Mouse (Mus musculus) myocyte (in vitro differentiated cells): ENCODE measurements around the gene Nol7. TPM values are rescaled to one million over a fixed set of nuclear protein-coding genes. Genes with fewer than 3 reads are reported as not detected.

Experiments
- H3K27me3 ChIP-seq: one replicate; pipeline ENCODE4 v1.6.1; 2011; ENCODE audit not compliant: control insufficient read depth, insufficient read depth, insufficient read length
- H3K36me3 ChIP-seq: one replicate; pipeline ENCODE4 v1.6.1; 2011; ENCODE audit not compliant: control insufficient read depth, insufficient read depth
- H3K4me2 ChIP-seq: one replicate; pipeline ENCODE4 v1.6.1; 2011; ENCODE audit warnings: low read depth, control low read depth
- H3K4me3 ChIP-seq: one replicate; pipeline ENCODE4 v1.5.1; 2011; ENCODE audit warnings: mild to moderate bottlenecking, control low read depth, moderate library complexity
- H3K79me2 ChIP-seq: one replicate; pipeline ENCODE4 v1.6.1; 2011; ENCODE audit not compliant: control insufficient read depth, insufficient read depth
- H3ac ChIP-seq: one replicate; pipeline ENCODE4 v1.6.1; 2011; ENCODE audit not compliant: control insufficient read depth, insufficient read length
- CEBPB ChIP-seq: IDR thresholded peaks from 2 replicates; pipeline ENCODE4 v1.6.1; 2011; ENCODE audit warnings: mild to moderate bottlenecking, moderate library complexity; ENCODE audit not compliant: poor library complexity, insufficient read depth, severe bottlenecking
- E2F4 ChIP-seq: IDR thresholded peaks from one replicate; pipeline ENCODE4 v1.6.1; 2011; ENCODE audit warnings: mild to moderate bottlenecking, control low read depth, moderate library complexity; ENCODE audit not compliant: insufficient read depth
- MAX ChIP-seq: IDR thresholded peaks from one replicate; pipeline ENCODE4 v1.6.1; 2011; ENCODE audit warnings: low read depth, mild to moderate bottlenecking, control low read depth
- MYOD1 ChIP-seq, 3 experiments: IDR thresholded peaks; one replicate each; pipeline ENCODE4 v1.6.1; 2011; ENCODE audit warnings: control low read depth in 2 of 3, low read depth in 2 of 3, mild to moderate bottlenecking in 2 of 3, moderate library complexity in 1 of 3; ENCODE audit not compliant: insufficient read length in 2 of 3, control insufficient read depth in 1 of 3
- MYOG ChIP-seq, 3 experiments: IDR thresholded peaks; one replicate each; pipeline ENCODE4 v1.6.1; 2011; ENCODE audit warnings: control low read depth in 2 of 3, low read depth in 2 of 3, mild to moderate bottlenecking in 2 of 3; ENCODE audit not compliant: insufficient read length in 2 of 3, control insufficient read depth in 1 of 3, insufficient read depth in 1 of 3
- POLR2A ChIP-seq: IDR thresholded peaks from one replicate; pipeline ENCODE4 v1.6.1; 2011; ENCODE audit warnings: low read depth, mild to moderate bottlenecking, control low read depth, moderate library complexity; ENCODE audit not compliant: insufficient read length
- POLR2AphosphoS2 ChIP-seq: IDR thresholded peaks from one replicate; pipeline ENCODE4 v1.6.1; 2011; ENCODE audit warnings: low read depth, control low read depth; ENCODE audit not compliant: insufficient read length
- REST ChIP-seq: IDR thresholded peaks from one replicate; pipeline ENCODE4 v1.6.1; 2011; ENCODE audit warnings: mild to moderate bottlenecking, control low read depth, moderate library complexity; ENCODE audit not compliant: insufficient read depth, insufficient read length
- SRF ChIP-seq: IDR thresholded peaks from one replicate; pipeline ENCODE4 v1.6.1; 2011; ENCODE audit warnings: low read depth; ENCODE audit not compliant: control insufficient read depth, insufficient read length
- TCF12 ChIP-seq: IDR thresholded peaks from one replicate; pipeline ENCODE4 v1.6.1; 2011; ENCODE audit warnings: mild to moderate bottlenecking, control low read depth; ENCODE audit not compliant: poor library complexity, insufficient read depth, severe bottlenecking
- TCF3 ChIP-seq: IDR thresholded peaks from one replicate; pipeline ENCODE4 v1.6.1; 2011; ENCODE audit warnings: low read depth, control low read depth; ENCODE audit not compliant: insufficient read length
- USF1 ChIP-seq: IDR thresholded peaks from one replicate; pipeline ENCODE4 v1.6.1; 2011; ENCODE audit warnings: low read depth, mild to moderate bottlenecking, control low read depth, moderate library complexity
- polyA plus RNA-seq: library from polyadenylated mRNA; unstranded; fragments of >200 nt; fragmentation: generic; extraction: Trizol; gene quantifications from one replicate; pipeline ENCODE4 v1.2.1, GENCODE M21; 2012; ENCODE audit warnings: missing spikeins

Nol7 gene
- polyA plus RNA-seq, 1 experiment = 87.8 TPM

DNA sequence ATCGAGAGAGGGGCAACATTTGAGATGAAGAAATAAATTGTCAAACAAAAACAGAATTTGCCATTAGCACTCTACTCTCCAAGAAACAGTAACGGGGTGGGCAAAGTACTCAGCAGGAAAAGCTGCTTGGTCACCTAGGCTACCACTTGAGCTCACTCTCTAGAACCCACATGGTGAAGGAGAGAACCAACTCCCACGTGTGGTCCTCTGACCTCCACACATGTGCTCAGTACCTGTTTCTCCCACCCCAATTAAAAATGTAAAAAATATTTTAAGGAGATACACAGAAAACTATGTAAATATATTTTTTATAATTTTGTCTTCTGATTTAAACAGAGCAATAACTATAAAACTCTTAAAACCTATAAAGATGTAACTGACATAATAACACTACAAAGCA, 49.5 kb downstream of the Nol7 start:
- no peaks in the 10 kb centered on the region for H3K36me3 ChIP-seq
- H3K27me3 ChIP-seq = no peaks in the 10 kb centered on the region
- TF ChIP-seq USF1 (no peak), REST (no peak), CEBPB (no peak), MAX (no peak), POLR2A (no peak), E2F4 (no peak), SRF (no peak), MYOG (IDR thresholded peaks at IDR 0.05; ENCODE audit: control insufficient read depth in 1 of 3, insufficient read depth in 1 of 3, insufficient read length in 2 of 3, low read depth in 2 of 3) (no peak), TCF3 (no peak), TCF12 (no peak), MYOD1 (IDR thresholded peaks at IDR 0.05; ENCODE audit: control insufficient read depth in 1 of 3, insufficient read length in 2 of 3, low read depth in 2 of 3) (no peak), POLR2AphosphoS2 (no peak)
- H3K4me3 ChIP-seq = no peak overlapping the region
- H3K79me2 ChIP-seq = peaks cover 94% of the 10 kb centered on the region
- H3K4me2 ChIP-seq = no peak overlapping the region
- no peak overlapping the region for H3ac ChIP-seq

DNA sequence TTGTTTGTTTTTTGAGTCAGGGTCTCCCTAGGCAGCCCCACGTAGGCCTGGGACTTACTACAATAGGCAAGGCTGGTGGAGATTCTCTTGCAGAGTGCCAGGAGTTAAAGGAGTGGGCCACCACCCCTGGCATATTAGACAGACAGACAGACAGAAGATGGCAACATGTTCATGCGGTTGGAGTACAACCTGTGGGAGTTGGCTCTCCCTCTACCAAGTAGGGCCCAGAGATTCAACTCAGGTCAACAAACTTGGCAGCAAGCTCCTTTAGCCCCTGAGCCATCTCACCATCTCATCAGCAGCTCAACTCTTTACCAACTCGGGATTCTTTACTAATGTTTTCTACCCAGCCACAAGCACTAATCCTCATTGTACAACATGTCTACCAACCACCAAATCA, 52.5 kb downstream of the Nol7 start:
- Histone ChIP-seq H3K4me3 (no peak overlapping the region), H3K4me2 (no peak overlapping the region), H3K27me3 (no peaks in the 10 kb centered on the region), H3K79me2 (peaks cover 96% of the 10 kb centered on the region), H3K36me3 (no peaks in the 10 kb centered on the region), H3ac (no peak overlapping the region)
- TF ChIP-seq CEBPB (no peak), E2F4 (no peak), POLR2A (no peak), MAX (no peak), POLR2AphosphoS2 (no peak), MYOG (IDR thresholded peaks at IDR 0.05; ENCODE audit: control insufficient read depth in 1 of 3, insufficient read depth in 1 of 3, insufficient read length in 2 of 3, low read depth in 2 of 3) (no peak), REST (no peak), TCF12 (no peak), MYOD1 (IDR thresholded peaks at IDR 0.05; ENCODE audit: control insufficient read depth in 1 of 3, insufficient read length in 2 of 3, low read depth in 2 of 3) (no peak), TCF3 (no peak), SRF (no peak), USF1 (no peak)

GRCm38 (mm10) chr13:43452177-43452576, 54.0 kb downstream of the Nol7 start:
- Histone ChIP-seq H3K27me3 (no peaks in the 10 kb centered on the region), H3K4me2 (no peak overlapping the region), H3K4me3 (no peak overlapping the region), H3ac (no peak overlapping the region), H3K36me3 (no peaks in the 10 kb centered on the region), H3K79me2 (peaks cover 97% of the 10 kb centered on the region)
- no peak for TF ChIP-seq POLR2A
- no peak for TF ChIP-seq POLR2AphosphoS2
- TF ChIP-seq E2F4 = no peak
- no peak for TF ChIP-seq CEBPB
- TF ChIP-seq MAX = no peak
- TF ChIP-seq TCF12 = no peak
- no peak for TF ChIP-seq MYOD1 (IDR thresholded peaks at IDR 0.05; ENCODE audit: control insufficient read depth in 1 of 3, insufficient read length in 2 of 3, low read depth in 2 of 3)
- no peak for TF ChIP-seq MYOG (IDR thresholded peaks at IDR 0.05; ENCODE audit: control insufficient read depth in 1 of 3, insufficient read depth in 1 of 3, insufficient read length in 2 of 3, low read depth in 2 of 3)
- no peak for TF ChIP-seq TCF3
- TF ChIP-seq SRF = no peak
- TF ChIP-seq REST = no peak
- no peak for TF ChIP-seq USF1

DNA sequence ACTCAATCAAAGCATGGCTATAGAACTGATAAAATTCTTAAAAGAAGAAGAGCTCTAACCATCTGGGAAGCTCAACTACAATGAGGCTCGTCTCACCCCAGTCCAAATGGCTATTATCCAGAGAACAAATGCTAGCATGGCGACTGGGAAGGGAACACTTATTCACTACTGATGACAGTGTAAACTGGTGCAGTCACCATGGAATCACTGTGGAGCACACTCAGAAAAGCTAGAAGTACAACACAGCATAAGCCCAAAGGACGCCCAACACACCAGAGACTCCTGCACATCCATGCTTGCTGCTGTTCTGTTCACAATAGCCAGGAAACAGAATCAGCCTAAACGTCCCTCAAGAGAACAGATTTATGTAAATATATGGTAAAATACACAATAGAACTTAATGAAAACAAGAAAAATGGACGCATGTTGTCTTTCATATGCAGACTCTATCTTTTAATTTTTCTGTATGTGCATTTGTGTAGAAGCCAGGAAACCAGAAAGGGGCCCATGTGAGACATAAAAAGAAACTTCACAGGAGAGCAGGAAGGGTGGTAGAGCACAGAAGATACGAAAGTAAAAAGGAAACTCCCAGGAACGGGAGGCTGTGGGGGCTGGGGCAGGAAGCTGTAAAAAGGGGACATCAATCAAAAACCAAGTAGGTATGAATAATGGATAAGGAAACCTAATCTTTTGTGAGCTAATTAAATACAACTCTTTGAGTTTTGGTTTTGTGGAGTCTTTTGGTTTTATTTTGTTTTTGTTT, 54.8 kb downstream of the Nol7 start:
- TF ChIP-seq E2F4 (no peak), MYOG (IDR thresholded peaks at IDR 0.05; ENCODE audit: control insufficient read depth in 1 of 3, insufficient read depth in 1 of 3, insufficient read length in 2 of 3, low read depth in 2 of 3) (no peak), POLR2AphosphoS2 (no peak), POLR2A (no peak), TCF3 (no peak), CEBPB (no peak), REST (no peak), MYOD1 (IDR thresholded peaks at IDR 0.05; ENCODE audit: control insufficient read depth in 1 of 3, insufficient read length in 2 of 3, low read depth in 2 of 3) (no peak), MAX (no peak), TCF12 (no peak)

More for the DNA sequence above, 54.8 kb downstream of the Nol7 start:
- no peaks in the 10 kb centered on the region for H3K36me3 ChIP-seq
- H3K4me2 ChIP-seq = no peak overlapping the region
- peaks cover 99% of the 10 kb centered on the region for H3K79me2 ChIP-seq
- H3K27me3 ChIP-seq = no peaks in the 10 kb centered on the region
- H3K4me3 ChIP-seq = no peak overlapping the region
- no peak overlapping the region for H3ac ChIP-seq
